Mouse (Mus musculus): ENCODE results near the gene Smn1. TPM values are rescaled to one million over a fixed set of nuclear protein-coding genes. Genes with fewer than 3 reads are reported as not detected.

Gene Smn1
- 10 to 100 TPM; 47.3 to 47.5 TPM for polyA plus RNA-seq (2012; fragmentation: generic; extraction: Trizol)

DNA sequence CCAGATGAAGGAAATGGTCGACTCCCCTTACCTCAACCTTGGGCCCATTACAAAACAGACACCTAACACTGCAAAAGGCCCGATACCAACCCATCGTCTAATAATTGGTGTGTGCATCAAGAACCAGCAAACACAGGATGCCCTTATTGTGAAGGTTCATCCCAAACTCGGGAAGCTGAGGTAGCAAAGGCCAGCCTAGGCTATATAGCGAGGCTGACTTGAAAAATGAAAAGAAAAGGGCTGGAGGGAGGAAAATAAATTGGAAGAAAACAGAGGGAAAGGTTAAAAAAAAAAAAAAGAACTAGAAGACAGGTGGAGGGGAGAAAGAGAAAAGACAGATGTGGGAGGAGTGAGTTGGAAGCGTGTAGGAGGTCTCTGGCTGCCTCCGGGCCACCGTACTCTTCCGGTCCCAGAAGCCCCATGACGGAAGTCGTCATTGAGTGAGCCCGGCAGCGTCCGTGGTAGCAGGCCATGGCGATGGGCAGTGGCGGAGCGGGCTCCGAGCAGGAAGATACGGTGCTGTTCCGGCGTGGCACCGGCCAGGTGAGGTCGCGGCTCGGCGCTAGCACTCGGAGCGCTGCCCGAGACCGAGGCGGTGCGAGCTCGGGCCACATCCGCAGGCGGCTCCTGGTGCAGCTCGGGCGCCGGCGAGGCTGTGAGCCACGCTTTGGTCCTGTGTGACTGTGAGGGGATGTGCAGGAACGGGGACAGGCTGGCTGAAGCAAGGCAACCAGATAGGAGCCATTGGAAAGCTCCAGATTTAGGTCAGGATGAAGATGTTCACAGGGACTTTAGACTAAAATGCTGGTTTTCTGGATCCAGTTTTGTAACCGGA lies at the start of gene Smn1:
Gene Smn1, plus strand, starts transcription at position 430 of the 835 bp plus-strand sequence.

DNA sequence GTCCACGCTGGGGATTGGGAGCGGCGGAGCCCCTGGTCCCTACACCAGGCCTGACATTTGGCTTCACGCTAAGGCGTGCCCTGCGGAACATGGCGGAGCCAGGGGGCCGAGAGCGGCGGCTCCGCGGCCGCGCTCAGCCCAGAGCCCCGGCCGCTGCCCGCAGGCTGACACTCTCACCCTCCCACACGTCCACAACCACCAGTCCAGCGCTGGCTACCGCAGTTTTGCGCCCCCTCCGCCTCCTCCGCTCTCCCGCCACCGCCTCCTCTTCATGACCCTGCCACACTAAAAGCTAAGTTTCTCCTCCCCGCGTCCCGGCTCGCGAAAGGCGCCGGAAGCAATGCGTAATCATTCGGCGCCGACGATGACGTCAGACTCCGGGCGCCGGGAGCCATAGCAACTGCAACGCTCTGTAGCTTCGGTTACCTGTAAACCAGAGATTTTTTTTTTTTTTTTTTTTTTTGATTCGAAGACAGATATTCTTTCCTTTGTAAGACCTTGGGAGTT lies 20.9 kb upstream of the Smn1 start, which contains the start of gene Bdp1:
Gene Bdp1, minus strand, starts transcription at position 323 of the 507 bp plus-strand sequence.

DNA sequence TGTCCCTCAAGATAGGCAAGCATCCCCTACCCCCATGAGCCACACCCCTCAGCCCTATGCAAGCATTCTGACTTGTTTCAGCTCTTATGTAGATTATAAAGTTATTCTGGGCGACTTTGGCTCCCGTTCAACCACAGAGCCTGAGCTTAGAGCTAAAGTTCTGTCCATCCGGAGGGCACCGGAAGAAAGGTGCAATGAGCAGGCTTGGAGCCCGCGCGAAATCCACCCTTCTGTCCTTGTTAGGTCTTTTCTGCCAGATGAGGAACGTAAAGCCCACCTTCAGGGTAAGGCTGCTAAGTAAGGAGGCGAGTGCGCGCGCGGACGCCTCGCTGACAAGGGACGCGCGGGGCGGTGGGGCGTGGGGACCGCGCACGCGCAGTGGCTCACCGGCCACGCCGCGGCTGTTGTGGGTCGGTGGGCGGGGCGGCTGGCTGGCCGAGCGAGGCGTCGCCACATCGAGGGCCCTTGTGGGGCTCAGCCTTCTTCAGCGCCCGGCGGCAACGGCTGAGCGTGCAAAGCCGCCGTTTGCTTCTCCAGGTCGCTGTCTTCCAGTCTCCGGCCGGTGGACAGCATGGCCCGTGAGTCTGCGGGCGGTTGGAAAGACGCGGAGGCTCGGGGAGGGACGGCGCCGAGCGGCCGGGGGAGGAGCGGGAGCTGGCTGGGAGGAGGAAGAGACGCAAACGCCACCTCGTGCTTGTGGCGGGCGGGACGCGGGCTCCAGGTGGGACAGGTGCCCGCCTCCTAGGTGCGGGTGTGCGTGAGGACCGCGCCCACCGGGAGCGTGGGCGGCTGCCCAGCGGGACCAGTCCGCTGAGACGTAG lies 16.8 kb upstream of the Smn1 start, which contains the start of gene Serf1:
Gene Serf1, plus strand, starts transcription at position 361 of the 821 bp plus-strand sequence.

Other genes starting within 250 kb of the Smn1 start
- gene Cartpt, start 223.8 kb upstream of the Smn1 start, polyA plus RNA-seq (2012; fragmentation: generic; extraction: Trizol) = under 1 TPM; 0.05 to 0.07 TPM
- 10 to 100 TPM in 1 of 2 experiments, 1 to 10 TPM in 1; 3.5 to 25.3 TPM for gene Mccc2, start 109.2 kb upstream of the Smn1 start, polyA plus RNA-seq (2012; fragmentation: generic; extraction: Trizol)
- 1 to 10 TPM in 1 of 2 experiments, under 1 TPM in 1; 0.29 to 1.9 TPM for gene Bdp1, start 20.8 kb upstream of the Smn1 start, polyA plus RNA-seq (2012; fragmentation: generic; extraction: Trizol)
- gene Serf1, start 16.8 kb upstream of the Smn1 start, polyA plus RNA-seq (2012; fragmentation: generic; extraction: Trizol) = 10 to 100 TPM; 11.5 to 56.4 TPM
- under 1 TPM; 0.04 to 0.77 TPM for gene Naip2, start 77.2 kb downstream of the Smn1 start, polyA plus RNA-seq (2012; fragmentation: generic; extraction: Trizol)
- gene Naip5, start 121.5 kb downstream of the Smn1 start, polyA plus RNA-seq (2012; fragmentation: generic; extraction: Trizol) = under 1 TPM in 1 of 2 experiments, not detected in 1; 0.14 TPM
- under 1 TPM; 0.01 to 0.24 TPM for gene Naip6, start 192.8 kb downstream of the Smn1 start, polyA plus RNA-seq (2012; fragmentation: generic; extraction: Trizol)